Mouse (Mus musculus): Measurements from ENCODE around the gene Kir3dl2. TPM values are rescaled to one million over a fixed set of nuclear protein-coding genes. Genes with fewer than 3 reads are reported as not detected.
"Not testable (repeated sequence)": the region's sequence is repeated elsewhere in the genome, so short reads cannot be mapped to it uniquely, and the experiment has no call there.

The Kir3dl2 gene
- polyA plus RNA-seq (2016; fragmentation: Nextera tagmentation; extraction: Ambion mirVana), result not detected in 2 replicates

- H3K27ac ChIP-seq; H3K36me3 ChIP-seq; H3K9me3 ChIP-seq (replicated peaks); H3K4me3 ChIP-seq; H3K9ac ChIP-seq; H3K4me1 ChIP-seq; ATAC-seq (ENCODE audit: low FRiP score); H3K4me2 ChIP-seq (replicated peaks); H3K27me3 ChIP-seq: not testable (repeated sequence)
- WGBS, result 60% methylated on average over 1 of the region's 1 CpGs
Measured at GRCm38 (mm10) chrX:136543956-136544355, at the start of gene Kir3dl2. Kir3dl2 (minus strand) TSS chrX:136544056.

GRCm38 (mm10) chrX:136590897-136591257 is 47.0 kb upstream of the Kir3dl2 start:
- H3K4me2 ChIP-seq (replicated peaks), result peak overlapping the region; percentile 39
- 28% methylated on average over 2 of the region's 2 CpGs for WGBS
- no peak; the same call in 1 of the 2 replicates for ATAC-seq (ENCODE audit: low FRiP score)
- H3K36me3 ChIP-seq, result no peaks in the 10 kb centered on the region
- H3K4me1 ChIP-seq, result no peaks in the 10 kb centered on the region
- H3K27ac ChIP-seq, result peak overlapping the region; percentile 79
- peak overlapping the region; percentile 50 for H3K9ac ChIP-seq
- no peaks in the 10 kb centered on the region for H3K27me3 ChIP-seq
- peak overlapping the region; percentile 33 for H3K4me3 ChIP-seq
- H3K9me3 ChIP-seq (replicated peaks), result no peaks in the 10 kb centered on the region

GRCm38 (mm10) chrX:136590199-136590896 is 46.5 kb upstream of the Kir3dl2 start, which contains the start of gene Tceal3:
Tceal3 (plus strand) TSS chrX:136590842.
- Histone ChIP-seq H3K36me3 (no peaks in the 10 kb centered on the region), H3K4me2 (replicated peaks) (peak within 1 kb of the TSS; percentile 39), H3K9ac (peak within 1 kb of the TSS; percentile 50), H3K27ac (peak within 1 kb of the TSS; percentile 79), H3K4me1 (no peaks in the 10 kb centered on the region), H3K27me3 (no peaks in the 10 kb centered on the region), H3K4me3 (peak within 1 kb of the TSS; percentile 33), H3K9me3 (replicated peaks) (no peaks in the 10 kb centered on the region)
- peak; percentile 95 for ATAC-seq (ENCODE audit: low FRiP score)
- 31% methylated on average over 12 of the region's 12 CpGs for WGBS

- WGBS, result 80% methylated on average over 1 of the region's 1 CpGs
- Histone ChIP-seq H3K9ac (no peak overlapping the region), H3K4me1 (no peaks in the 10 kb centered on the region), H3K36me3 (no peaks in the 10 kb centered on the region), H3K4me2 (replicated peaks) (no peak overlapping the region), H3K9me3 (replicated peaks) (no peaks in the 10 kb centered on the region), H3K27ac (no peak overlapping the region), H3K27me3 (no peaks in the 10 kb centered on the region), H3K4me3 (no peak overlapping the region)
- no peak for ATAC-seq (ENCODE audit: low FRiP score)
Measured at GRCm38 (mm10) chrX:136584617-136585016, 40.8 kb upstream of the Kir3dl2 start.

- H3K9me3 ChIP-seq (replicated peaks); H3K4me3 ChIP-seq; H3K9ac ChIP-seq; H3K4me2 ChIP-seq (replicated peaks); H3K27me3 ChIP-seq; ATAC-seq (ENCODE audit: low FRiP score); H3K27ac ChIP-seq; H3K36me3 ChIP-seq; H3K4me1 ChIP-seq: not testable (repeated sequence)
- 84% methylated on average over 9 of the region's 9 CpGs for WGBS
Measured at GRCm38 (mm10) chrX:136569094-136569493, 25.2 kb upstream of the Kir3dl2 start.

- H3K4me2 ChIP-seq (replicated peaks); H3K27me3 ChIP-seq; H3K4me3 ChIP-seq; H3K9ac ChIP-seq; H3K36me3 ChIP-seq; H3K9me3 ChIP-seq (replicated peaks); ATAC-seq (ENCODE audit: low FRiP score); H3K27ac ChIP-seq; H3K4me1 ChIP-seq: not testable (repeated sequence)
- 71% methylated on average over 4 of the region's 4 CpGs for WGBS
Measured at GRCm38 (mm10) chrX:136517699-136518098, 26.2 kb downstream of the Kir3dl2 start, which contains the start of gene Kir3dl1. Kir3dl1 (plus strand) TSS chrX:136517999.

Other genes starting within 250 kb of the Kir3dl2 start
- gene Kir3dl1, start 26.1 kb downstream of the Kir3dl2 start, polyA plus RNA-seq (2016; fragmentation: Nextera tagmentation; extraction: Ambion mirVana), result not detected in 2 replicates
- gene Tceal3, start 46.8 kb upstream of the Kir3dl2 start, polyA plus RNA-seq (2016; fragmentation: Nextera tagmentation; extraction: Ambion mirVana), result 31.4 and 42.0 TPM in 2 replicates
- 12.9 and 14.2 TPM in 2 replicates for gene Tceal1, start 163.9 kb upstream of the Kir3dl2 start, polyA plus RNA-seq (2016; fragmentation: Nextera tagmentation; extraction: Ambion mirVana)
- 569 and 598 TPM in 2 replicates for gene Morf4l2, start 199.6 kb upstream of the Kir3dl2 start, polyA plus RNA-seq (2016; fragmentation: Nextera tagmentation; extraction: Ambion mirVana)
- 0.17 and 0.18 TPM in 2 replicates for gene Glra4, start 236.1 kb upstream of the Kir3dl2 start, polyA plus RNA-seq (2016; fragmentation: Nextera tagmentation; extraction: Ambion mirVana)

All from hindbrain, embryonic 12.5 days (tissue).